Mouse (Mus musculus): ENCODE data around the gene Acan.

The Acan gene

GRCm38 (mm10) chr7:79123465-79123864 lies 70.2 kb downstream of the Acan start:
- no peak for TF ChIP-seq GATA4 (IDR thresholded peaks at IDR 0.05; ENCODE audit: insufficient replicate concordance, low read length)

- no peak for TF ChIP-seq GATA4 (IDR thresholded peaks at IDR 0.05; ENCODE audit: insufficient replicate concordance, low read length)
Observed at GRCm38 (mm10) chr7:79129883-79130282, 76.6 kb downstream of the Acan start.

- TF ChIP-seq GATA4 (IDR thresholded peaks at IDR 0.05; ENCODE audit: insufficient replicate concordance, low read length): no peak
Observed at GRCm38 (mm10) chr7:79130385-79130784, 77.1 kb downstream of the Acan start.

- no peak for TF ChIP-seq GATA4 (IDR thresholded peaks at IDR 0.05; ENCODE audit: insufficient replicate concordance, low read length)
Observed at GRCm38 (mm10) chr7:79130843-79131444, 77.7 kb downstream of the Acan start, which contains the start of gene Hapln3. Gene Hapln3, minus strand, starts transcription at chr7:79131018.

GRCm38 (mm10) chr7:79133391-79133790 lies 80.1 kb downstream of the Acan start:
- TF ChIP-seq GATA4 (IDR thresholded peaks at IDR 0.05; ENCODE audit: insufficient replicate concordance, low read length): no peak

GRCm38 (mm10) chr7:79139328-79139824 lies 86.1 kb downstream of the Acan start:
- no peak for TF ChIP-seq GATA4 (IDR thresholded peaks at IDR 0.05; ENCODE audit: insufficient replicate concordance, low read length)

GRCm38 (mm10) chr7:79139891-79140591 lies 86.8 kb downstream of the Acan start:
- TF ChIP-seq GATA4 (IDR thresholded peaks at IDR 0.05; ENCODE audit: insufficient replicate concordance, low read length): no peak

- no peak for TF ChIP-seq GATA4 (IDR thresholded peaks at IDR 0.05; ENCODE audit: insufficient replicate concordance, low read length)
Observed at GRCm38 (mm10) chr7:79140897-79141296, 87.6 kb downstream of the Acan start.

GRCm38 (mm10) chr7:79147011-79147837 lies 93.9 kb downstream of the Acan start:
- TF ChIP-seq GATA4 (IDR thresholded peaks at IDR 0.05; ENCODE audit: insufficient replicate concordance, low read length): no peak

- no peak for TF ChIP-seq GATA4 (IDR thresholded peaks at IDR 0.05; ENCODE audit: insufficient replicate concordance, low read length)
Observed at GRCm38 (mm10) chr7:79147931-79148653, 94.8 kb downstream of the Acan start.

- TF ChIP-seq GATA4 (IDR thresholded peaks at IDR 0.05; ENCODE audit: insufficient replicate concordance, low read length): no peak; the same call in 1 of the 2 replicates
Observed at GRCm38 (mm10) chr7:79148711-79149266, 95.5 kb downstream of the Acan start, which contains the start of gene Mfge8. Gene Mfge8, minus strand, starts transcription at chr7:79149060.

GRCm38 (mm10) chr7:79149522-79149921 lies 96.2 kb downstream of the Acan start:
- peak; percentile 63; the same call in 1 of the 2 replicates for TF ChIP-seq GATA4 (IDR thresholded peaks at IDR 0.05; ENCODE audit: insufficient replicate concordance, low read length)

GRCm38 (mm10) chr7:79159406-79159805 lies 106.1 kb downstream of the Acan start:
- TF ChIP-seq GATA4 (IDR thresholded peaks at IDR 0.05; ENCODE audit: insufficient replicate concordance, low read length): no peak
